Mouse (Mus musculus): ENCODE results near the gene Arhgef17.

DNA sequence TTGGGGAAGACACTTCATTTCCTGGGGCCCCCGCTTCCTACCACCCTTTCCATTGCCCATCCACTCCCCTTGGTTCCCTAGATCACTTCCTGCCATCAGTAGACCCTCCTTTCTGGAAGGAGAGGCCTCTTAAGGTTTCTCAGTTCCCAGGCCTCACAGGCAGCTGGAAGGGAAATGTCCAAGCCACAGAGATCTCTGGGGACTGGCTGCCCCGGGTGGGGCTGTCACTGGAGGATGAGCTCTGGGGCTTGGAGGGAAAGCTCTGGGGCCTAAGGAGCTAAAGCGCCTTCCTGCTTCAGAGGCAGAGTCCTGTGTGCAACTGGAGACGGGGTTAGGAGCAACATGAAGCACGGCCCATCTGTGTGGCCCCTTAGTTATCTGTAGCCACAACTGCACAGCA is 27.3 kb downstream of the Arhgef17 start:
- no peak for TF ChIP-seq GATA1 (IDR thresholded peaks at IDR 0.05; ENCODE audit: borderline replicate concordance, low read length)
- TF ChIP-seq FLI1 (IDR thresholded peaks at IDR 0.05; ENCODE audit: low read length): no peak
